Comparison of ENCODE assay signal across 9 mouse cellular contexts in the genomic region with DNA sequence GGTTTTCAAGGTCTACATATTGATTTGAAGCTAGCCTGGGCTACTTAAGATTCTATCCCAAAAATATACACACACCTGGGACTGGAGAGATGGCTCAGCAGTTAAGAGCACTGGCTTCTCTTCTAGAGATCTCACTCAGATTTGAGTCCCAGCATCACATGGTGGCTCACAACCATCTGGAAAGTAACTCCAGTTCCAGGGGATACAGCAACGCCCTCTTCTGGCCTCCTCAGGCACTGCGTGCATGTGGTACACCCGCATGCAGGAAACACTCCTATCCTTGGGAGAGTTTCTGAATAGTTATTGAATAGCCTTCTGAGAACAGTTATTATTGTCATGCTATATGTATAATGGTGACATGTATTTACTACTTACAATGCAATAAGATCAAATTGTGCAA. TPM values are rescaled to one million over a fixed set of nuclear protein-coding genes. Genes with fewer than 3 reads are reported as not detected.
DNase-seq lines count a peak whose midpoint lies in the region; TF ChIP-seq lines count a peak whose summit lies in the region.
"Had no signal": no experiment of that assay in that cellular context is flagged by ENCODE, and none has a peak within 500 bp of the region (broad histone marks: within the 10 kb centered on the region; RNA-seq: fewer than 3 reads in every experiment).

No protein-coding gene starts in this region.

- peak overlapping the region; percentile 88; the same call in 1 of the 2 replicates for H3K27ac ChIP-seq in gastrocnemius, adult 2 months
- no peak overlapping the region for H3K27ac ChIP-seq in bone marrow macrophage, adult 2 months (ENCODE audit: insufficient read depth, low read depth, low read length)
- H3K27ac ChIP-seq: neural tube, embryonic 15.5 days had no signal

- intact Hi-C loops in gastrocnemius, adult 2 months (cut with DNase I), result loop anchor here (5.0 kb wide), 1 partner anchor 269 kb away; no protein-coding TSS in a partner anchor
- intact Hi-C loops in gastrocnemius, postnatal 14 days (cut with DNase I; ENCODE audit: low total_unique reads), result no loop called here

- no peak for DNase-seq in gastrocnemius, adult 2 months
- no peak for DNase-seq in gastrocnemius, postnatal 14 days
- DNase-seq in lung, adult 2 months, result no peak
- DNase-seq in lung, postnatal 25 days (ENCODE audit: low spot score), result no peak
- DNase-seq in A20 (ENCODE audit: low read depth, low spot score) (peak; percentile 53), adipocyte (ENCODE audit: low spot score) (no peak)
- no peak for DNase-seq in natural killer cell, adult 2 months (ENCODE audit: low spot score in 2 of 2)

- peaks cover 2% of the 10 kb centered on the region; the same call in 1 of the 2 replicates for H3K4me1 ChIP-seq in lung, adult 2 months (ENCODE audit: control insufficient read depth, insufficient read depth, low read length)
- H3K4me1 ChIP-seq in bone marrow macrophage, adult 2 months (ENCODE audit: control insufficient read depth, insufficient read depth, low read length), result peaks cover 6% of the 10 kb centered on the region
- H3K4me1 ChIP-seq: neural tube, embryonic 15.5 days had no signal

- WGBS in lung, adult 2 months, result 71% methylated on average over 3 of the region's 3 CpGs

- no peak for TF ChIP-seq POLR2A in lung, adult 2 months (IDR thresholded peaks at IDR 0.05; ENCODE audit: borderline replicate concordance, extremely low read depth, low read depth, low read length)
- no peak for TF ChIP-seq POLR2A in bone marrow macrophage, adult 2 months (IDR thresholded peaks at IDR 0.05; ENCODE audit: borderline replicate concordance, low read depth, low read length)

- TF ChIP-seq CTCF in gastrocnemius, adult 2 months (IDR thresholded peaks at IDR 0.05), result no peak; the same call in 1 of the 2 replicates
- TF ChIP-seq CTCF in lung, adult 2 months (IDR thresholded peaks at IDR 0.05; ENCODE audit: insufficient read depth, low read length), result 0 out of 2 replicates have a peak, but pooled peaks have one; percentile 11
- TF ChIP-seq CTCF in bone marrow macrophage, adult 2 months (IDR thresholded peaks at IDR 0.05; ENCODE audit: low read depth, low read length), result peak; percentile 37; the same call in 1 of the 2 replicates

- H3K4me3 ChIP-seq in gastrocnemius, adult 2 months, result no peak overlapping the region
- no peak overlapping the region for H3K4me3 ChIP-seq in lung, adult 2 months (replicated peaks; ENCODE audit: extremely low read depth, low read depth, low read length)
- H3K4me3 ChIP-seq in bone marrow macrophage, adult 2 months (ENCODE audit: insufficient read depth, low read length), result no peak overlapping the region

RNA-seq across cellular contexts. Expression of gene Tmem44, which starts 29.5 kb away (rescaled TPM):
- total RNA-seq in gastrocnemius, adult 2 months (2021), result 1 to 10 TPM; 1.7 to 2.1 TPM
- total RNA-seq in gastrocnemius, postnatal 14 days (2021), result 1 to 10 TPM; 4.5 to 5.6 TPM
- 55.5 and 57.0 TPM in 2 replicates for polyA plus RNA-seq in lung, adult 2 months (2012; rRNA removed)
- not detected in 2 replicates for polyA plus RNA-seq in bone marrow macrophage, adult 2 months (2012; ENCODE audit: insufficient read depth, insufficient read length, missing spikeins)
